Mouse (Mus musculus) heart, adult 8-10 months (tissue): Measurements from ENCODE around the gene Sec14l1. TPM values are rescaled to one million over a fixed set of nuclear protein-coding genes. Genes with fewer than 3 reads are reported as not detected.

Experiments used
- DNase-seq: peaks from one replicate; pipeline ENCODE4 v3.0.0; 2022; ENCODE audit warnings: low spot score
- total RNA-seq, 4 experiments: library from RNA; stranded (reverse); gene quantifications; 2 replicates each; pipeline ENCODE4 v1.2.4; 2022

Sec14l1 gene
- total RNA-seq, 4 experiments from 2014 or later = 61.1 to 74.3 (median 69.2) TPM

- peak; percentile 85 for DNase-seq
Measured at GRCm38 (mm10) chr11:117108595-117108994, 6.4 kb upstream of the Sec14l1 start.

- no peak for DNase-seq
Measured at GRCm38 (mm10) chr11:117109179-117109954, 5.6 kb upstream of the Sec14l1 start.

GRCm38 (mm10) chr11:117111967-117112648 lies 2.9 kb upstream of the Sec14l1 start:
- DNase-seq = no peak

- no peak for DNase-seq
Measured at GRCm38 (mm10) chr11:117112649-117113051, 2.3 kb upstream of the Sec14l1 start.

GRCm38 (mm10) chr11:117113377-117113776 lies 1.6 kb upstream of the Sec14l1 start:
- no peak for DNase-seq

- DNase-seq = no peak
Measured at GRCm38 (mm10) chr11:117114231-117114591, 757 bp upstream of the Sec14l1 start.

- peak; percentile 71 for DNase-seq
Measured at GRCm38 (mm10) chr11:117115346-117116219, 615 bp downstream of the Sec14l1 start.

GRCm38 (mm10) chr11:117116350-117117303 lies 1.7 kb downstream of the Sec14l1 start:
- DNase-seq = no peak

GRCm38 (mm10) chr11:117117321-117117720 lies 2.4 kb downstream of the Sec14l1 start:
- no peak for DNase-seq

GRCm38 (mm10) chr11:117117791-117118190 lies 2.8 kb downstream of the Sec14l1 start:
- no peak for DNase-seq

- no peak for DNase-seq
Measured at GRCm38 (mm10) chr11:117118248-117118647, 3.3 kb downstream of the Sec14l1 start.

- DNase-seq = no peak
Measured at GRCm38 (mm10) chr11:117118721-117119321, 3.9 kb downstream of the Sec14l1 start.

- DNase-seq = no peak
Measured at GRCm38 (mm10) chr11:117119723-117120122, 4.8 kb downstream of the Sec14l1 start.

- DNase-seq = no peak
Measured at GRCm38 (mm10) chr11:117120285-117121163, 5.6 kb downstream of the Sec14l1 start.

- no peak for DNase-seq
Measured at GRCm38 (mm10) chr11:117121164-117121535, 6.2 kb downstream of the Sec14l1 start.

- DNase-seq = no peak
Measured at GRCm38 (mm10) chr11:117121954-117122353, 7.0 kb downstream of the Sec14l1 start.

GRCm38 (mm10) chr11:117123418-117124085 lies 8.6 kb downstream of the Sec14l1 start:
- DNase-seq = no peak

- DNase-seq = no peak
Measured at GRCm38 (mm10) chr11:117124539-117124938, 9.6 kb downstream of the Sec14l1 start.

- no peak for DNase-seq
Measured at GRCm38 (mm10) chr11:117127250-117127837, 12.4 kb downstream of the Sec14l1 start.
